Mouse (Mus musculus): ENCODE data around the gene Abi2. TPM values are rescaled to one million over a fixed set of nuclear protein-coding genes. Genes with fewer than 3 reads are reported as not detected.

The Abi2 gene
- 43.6 and 47.1 TPM in 2 replicates for polyA plus RNA-seq (2021; fragmentation: Nextera tagmentation)
- long read RNA-seq, experiment 1, full-length matches to known transcripts = 1 of 81 reads
- long read RNA-seq, experiment 1, partial matches to known transcripts = 40 of 81 reads
- long read RNA-seq, experiment 1, other reads (novel, unspliced or antisense) = 40 of 81 reads
- long read RNA-seq, experiment 2, full-length matches to known transcripts = 34 of 339 reads
- long read RNA-seq, experiment 2, partial matches to known transcripts = 28 of 339 reads
- long read RNA-seq, experiment 2, other reads (novel, unspliced or antisense) = 277 of 339 reads

DNA sequence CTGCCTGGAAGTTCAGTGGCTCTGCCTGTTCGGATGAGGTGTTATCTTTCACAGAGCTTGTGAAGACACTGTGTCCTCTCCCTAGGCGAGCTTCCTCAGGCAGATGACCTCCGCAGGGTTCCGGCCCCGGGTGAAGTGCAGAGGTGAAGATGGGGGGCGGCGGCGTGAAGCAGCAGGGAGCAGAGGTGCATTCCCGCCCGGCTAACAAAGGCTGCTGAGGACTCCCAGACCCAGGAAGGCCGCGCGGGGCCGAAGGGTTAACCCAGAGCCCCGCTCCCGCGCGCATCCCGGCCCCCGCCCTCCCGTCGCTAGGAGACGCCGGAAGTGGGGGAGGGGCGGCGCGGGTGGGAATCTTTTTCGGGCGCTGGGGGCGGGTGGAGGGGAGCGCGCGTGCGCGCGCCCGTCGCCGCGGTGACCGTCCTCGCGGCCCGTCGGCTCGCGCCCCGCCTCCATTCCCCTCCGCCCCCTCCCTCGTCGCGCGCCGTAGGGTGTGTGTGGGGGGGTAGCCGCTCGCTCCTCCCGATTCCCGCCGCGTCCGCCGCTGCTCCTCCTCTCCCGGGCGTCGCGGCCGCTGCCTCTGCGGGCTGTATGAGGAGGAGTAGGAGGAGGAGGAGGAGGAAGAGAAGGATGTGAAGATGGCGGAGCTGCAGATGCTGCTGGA lies at the start of gene Abi2:
Gene Abi2 (plus strand): TSS at position 452 of the 661 bp plus-strand sequence.

Other genes starting within 250 kb of the Abi2 start
- 4.0 and 5.1 TPM in 2 replicates for gene Nbeal1, start 229.0 kb upstream of the Abi2 start, polyA plus RNA-seq (2021; fragmentation: Nextera tagmentation)
- gene Cyp20a1, start 66.3 kb upstream of the Abi2 start, polyA plus RNA-seq (2021; fragmentation: Nextera tagmentation) = 12.4 and 12.5 TPM in 2 replicates
- gene Raph1, start 157.5 kb downstream of the Abi2 start, polyA plus RNA-seq (2021; fragmentation: Nextera tagmentation) = 20.8 and 27.5 TPM in 2 replicates